Mouse (Mus musculus) urinary bladder, postnatal 14 days (tissue): ENCODE data around the gene Tmem219.

Experiments
- DNase-seq: peaks from one replicate; pipeline ENCODE4 v3.0.0; 2021; ENCODE audit warnings: low spot score

Tmem219 gene

DNA sequence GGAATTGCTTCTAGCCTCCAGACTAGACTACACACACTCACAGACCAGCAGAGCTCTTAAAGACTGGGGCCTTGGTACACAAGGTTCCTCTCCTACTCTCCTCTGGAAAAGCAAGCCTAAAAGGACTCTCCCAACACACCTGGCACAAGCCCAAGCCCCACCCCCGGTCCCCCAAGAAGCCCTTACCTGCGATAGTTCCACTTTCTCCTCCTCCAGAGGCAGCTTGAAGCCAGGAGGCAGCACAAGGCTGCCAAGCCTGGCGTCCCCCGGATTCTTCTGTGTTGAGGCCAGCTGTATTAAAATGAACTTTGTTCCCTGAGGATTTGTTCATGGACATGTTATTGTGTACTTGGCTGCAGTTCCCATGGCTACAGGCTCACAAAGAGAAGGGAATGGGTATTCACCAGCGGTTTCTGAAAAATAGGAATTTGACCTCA lies at the start of gene Tmem219:
Tmem219 (minus strand) TSS at position 294 of the 437 bp plus-strand sequence.
- DNase-seq: peak; percentile 46

DNA sequence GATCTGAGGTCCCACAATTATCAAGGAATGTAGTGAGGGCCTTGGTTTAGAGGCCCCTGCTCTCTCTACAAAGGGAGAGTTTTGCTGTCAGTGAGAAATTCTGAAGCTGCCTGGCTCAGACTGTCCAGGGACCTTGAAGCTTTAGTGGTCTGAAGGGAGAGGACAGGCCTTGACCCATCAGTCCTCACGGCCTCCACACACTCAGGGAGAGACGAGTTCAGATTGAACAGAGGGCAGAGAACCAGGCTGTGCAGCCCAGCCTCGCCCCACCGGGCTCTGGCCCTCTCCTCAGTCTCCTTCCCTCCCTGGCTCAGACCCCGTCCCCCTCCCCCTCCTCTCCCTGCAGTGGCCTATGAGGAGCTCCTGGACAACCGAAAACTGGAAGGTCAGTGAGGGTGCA lies 44.6 kb upstream of the Tmem219 start:
- no peak for DNase-seq

DNA sequence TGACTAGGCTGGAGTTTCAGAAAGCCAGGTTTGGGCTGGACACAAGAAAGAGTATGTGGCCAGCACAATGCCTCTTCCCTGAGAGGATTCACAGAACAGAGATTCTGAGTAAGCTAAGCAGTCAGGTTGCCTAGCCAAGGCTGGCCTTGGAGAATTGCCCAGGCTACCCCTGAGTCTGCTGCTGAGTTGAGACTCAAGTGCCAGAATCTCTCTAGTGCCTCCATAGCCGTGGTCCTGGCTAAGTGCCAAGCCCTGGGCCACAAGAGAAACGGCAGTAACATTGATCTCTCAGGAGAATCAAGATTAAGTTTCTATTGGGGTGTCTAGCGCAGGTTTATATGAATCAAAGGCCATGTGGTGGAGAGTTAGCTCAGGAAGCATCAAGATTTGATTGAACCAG lies 42.9 kb upstream of the Tmem219 start:
- no peak for DNase-seq

DNA sequence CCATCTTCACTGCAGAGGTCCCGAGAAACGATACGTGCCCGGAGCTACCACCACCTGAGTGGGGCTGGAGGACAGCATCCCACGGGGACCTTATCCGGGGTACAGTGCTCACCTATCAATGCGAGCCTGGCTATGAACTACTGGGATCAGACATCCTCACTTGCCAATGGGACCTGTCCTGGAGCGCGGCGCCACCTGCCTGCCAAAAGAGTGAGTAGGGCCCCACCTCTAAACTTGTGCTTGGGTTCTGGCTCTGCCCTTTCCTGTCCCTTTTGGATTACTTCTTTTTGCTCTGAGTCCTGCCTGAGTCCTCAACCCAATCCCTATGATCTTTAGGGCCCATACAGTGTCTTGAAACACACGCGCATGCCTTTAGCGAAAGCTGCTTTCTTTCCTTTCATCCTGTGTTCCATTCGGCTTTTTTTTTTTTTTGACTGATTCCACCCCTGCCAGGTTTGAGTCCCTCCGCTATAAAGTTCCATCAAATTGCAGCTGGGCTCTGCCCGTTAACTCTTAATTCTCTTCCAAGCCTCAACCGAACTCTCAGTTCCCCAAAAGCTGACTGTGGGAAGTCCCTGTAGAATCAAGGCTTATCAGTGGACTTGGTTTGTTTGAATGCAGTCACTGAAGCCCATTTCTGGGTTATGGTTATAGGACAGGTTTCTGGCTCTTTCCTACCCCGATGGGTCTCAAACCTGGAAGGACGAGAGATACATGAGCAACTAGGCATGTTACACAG lies 41.0 kb upstream of the Tmem219 start:
- DNase-seq: peak; percentile 49

DNA sequence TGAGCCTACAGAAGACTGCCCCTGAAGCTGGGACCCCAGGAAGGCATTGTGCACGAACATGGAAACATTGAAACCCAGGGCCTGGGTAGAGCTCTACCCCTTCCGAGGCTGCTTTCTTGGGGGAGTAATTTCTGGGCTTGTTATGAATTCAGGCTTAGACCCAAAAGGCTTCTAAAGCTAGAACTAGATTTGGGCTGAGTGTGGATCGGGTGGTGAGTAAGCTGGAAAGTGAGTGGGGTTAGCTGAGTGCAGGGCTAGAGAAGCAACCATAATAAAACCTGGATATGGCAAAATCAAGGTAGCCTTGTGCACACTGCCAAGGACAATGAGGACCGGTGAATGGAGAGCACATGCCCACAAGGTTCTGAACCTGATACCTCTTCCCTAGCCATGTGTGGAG lies 39.2 kb upstream of the Tmem219 start:
- no peak for DNase-seq

DNA sequence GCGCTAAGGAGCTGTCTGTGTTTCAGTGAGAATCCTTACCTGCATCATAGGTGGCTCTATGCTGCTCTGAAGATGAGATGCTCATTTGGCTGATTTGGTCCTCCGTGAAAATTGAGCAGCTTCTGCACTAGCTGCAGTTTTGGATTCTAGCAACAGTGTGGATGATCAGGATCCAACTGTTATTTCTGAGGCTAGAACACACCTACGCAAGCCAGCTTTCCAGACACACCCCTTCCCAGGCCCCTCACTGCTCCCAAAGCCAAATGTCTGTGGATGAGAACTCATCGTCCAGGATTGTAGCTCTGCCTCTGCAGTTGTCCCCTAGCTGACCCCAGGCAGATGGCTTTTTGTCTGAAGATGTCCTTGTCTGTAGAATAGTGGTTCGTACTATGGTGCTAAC lies 38.4 kb upstream of the Tmem219 start:
- no peak for DNase-seq

DNA sequence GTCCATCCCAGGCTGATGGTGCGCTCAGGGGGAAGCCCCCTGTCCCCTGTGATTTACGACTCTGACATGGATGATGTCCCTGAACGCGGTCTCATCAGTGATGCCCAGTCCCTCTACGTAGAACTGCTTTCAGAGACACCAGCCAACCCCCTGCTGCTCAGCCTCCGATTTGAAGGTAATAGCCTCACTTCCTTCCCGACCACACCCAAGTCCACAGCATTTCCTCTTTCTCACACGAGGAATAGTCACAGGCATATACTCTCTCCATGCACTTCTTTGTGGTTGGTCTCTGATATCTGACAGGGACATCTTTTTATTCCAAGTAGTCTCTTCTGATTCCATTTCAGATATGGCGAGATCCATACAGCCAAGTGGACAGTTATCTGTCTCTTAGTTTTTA lies 37.1 kb upstream of the Tmem219 start:
- no peak for DNase-seq

DNA sequence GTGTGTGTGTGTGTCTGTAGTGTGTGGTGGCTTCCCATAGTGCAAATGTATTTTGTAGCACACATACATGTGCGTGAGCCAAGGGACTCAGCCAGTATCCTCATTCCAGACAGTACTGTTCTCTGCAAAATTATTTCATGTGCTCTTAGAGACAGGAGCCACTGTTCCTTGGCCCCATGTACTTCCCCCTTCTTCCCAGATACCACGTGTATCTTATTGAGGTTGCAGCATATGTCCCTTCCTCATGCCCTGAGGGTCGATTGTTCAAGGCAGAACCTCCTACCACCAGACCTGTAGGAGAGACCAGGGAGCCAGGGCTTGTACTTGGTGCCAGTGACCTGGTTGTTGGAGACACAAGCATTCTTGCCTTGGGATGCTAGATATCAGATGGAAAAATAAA lies 32.4 kb upstream of the Tmem219 start:
- no peak for DNase-seq

DNA sequence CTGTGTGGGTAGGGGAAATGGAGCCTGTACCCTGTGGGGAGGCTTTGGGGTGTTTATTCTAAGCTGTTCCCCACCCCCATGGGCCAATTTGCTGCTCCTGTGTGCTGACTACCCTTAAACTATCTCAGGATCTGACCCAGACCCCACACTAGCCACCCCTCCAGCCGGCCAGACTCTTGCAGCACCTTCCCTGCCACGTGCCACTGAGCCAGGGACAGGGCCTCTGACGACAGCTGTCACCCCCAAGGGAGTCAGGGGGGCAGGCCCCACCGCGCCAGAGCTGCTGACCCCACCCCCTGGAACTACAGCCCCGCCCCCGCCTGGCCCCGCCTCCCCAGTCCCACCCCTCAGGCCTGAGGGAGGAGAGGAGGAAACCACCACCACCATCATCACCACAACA lies 29.9 kb upstream of the Tmem219 start:
- no peak for DNase-seq

DNA sequence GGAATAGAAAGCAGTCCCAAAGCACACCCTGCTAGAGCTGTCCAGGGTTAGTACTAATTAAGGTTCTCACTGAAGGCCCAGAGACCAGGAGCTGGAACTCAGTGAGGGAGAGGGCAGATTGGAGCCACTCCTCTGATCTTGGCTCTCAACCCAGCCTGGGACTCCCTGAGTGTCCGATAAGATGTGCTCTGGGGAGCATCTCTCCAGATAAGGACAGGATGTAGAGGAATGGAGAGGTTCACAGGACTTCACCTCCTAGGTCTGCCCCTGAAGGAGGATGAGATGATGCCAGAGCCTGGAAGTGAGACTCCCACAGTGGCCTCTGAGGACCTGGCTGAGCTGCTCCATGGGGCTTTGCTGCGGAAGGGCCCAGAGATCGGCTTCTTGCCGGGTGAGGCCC lies 29.0 kb upstream of the Tmem219 start:
- DNase-seq: no peak

DNA sequence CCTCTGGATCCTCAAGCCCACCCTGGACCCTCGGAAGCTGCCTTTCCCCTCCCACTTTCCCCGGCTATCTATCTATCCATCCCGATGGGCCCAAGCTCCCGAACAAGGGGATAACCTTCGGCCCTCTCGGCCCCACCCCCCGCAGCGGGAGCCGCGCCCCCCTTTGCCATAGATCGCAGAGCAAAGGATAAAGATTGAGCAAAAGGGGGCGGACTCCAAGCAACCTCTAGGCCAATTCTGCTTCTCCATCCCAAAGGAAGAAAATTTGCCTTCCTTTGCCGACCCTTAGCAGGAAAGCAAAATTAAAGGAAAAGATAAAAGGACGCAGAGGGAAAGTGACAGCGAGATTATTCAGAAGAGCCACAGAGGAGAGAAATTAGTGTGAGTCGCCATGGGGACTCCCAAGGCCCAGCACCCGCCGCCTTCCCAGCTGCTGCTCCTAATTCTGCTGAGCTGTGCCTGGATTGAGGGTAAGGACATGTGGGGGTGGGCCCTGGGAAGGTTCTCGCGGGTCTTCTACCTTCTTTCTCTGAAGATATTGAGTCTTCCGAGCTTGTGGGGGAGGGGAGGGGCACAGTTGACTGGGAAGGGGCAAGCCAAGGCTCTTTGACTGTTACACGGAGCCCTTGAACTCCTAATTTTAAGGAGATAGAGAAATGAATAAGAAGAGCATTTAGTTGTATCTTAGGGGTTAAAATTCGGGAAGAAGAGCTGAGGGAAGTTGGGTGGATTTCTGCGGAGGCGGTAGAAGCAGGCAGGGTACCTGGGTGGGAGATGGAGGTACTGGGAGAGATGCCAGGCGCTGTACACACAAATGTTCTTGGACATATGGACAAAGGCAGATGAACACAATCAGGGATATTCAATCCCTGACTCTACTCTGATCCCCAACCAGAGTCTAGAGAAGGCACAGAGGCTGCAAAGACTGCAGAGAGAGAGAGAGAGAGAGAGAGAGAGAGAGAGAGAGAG lies 28.2 kb upstream of the Tmem219 start:
- no peak for DNase-seq

DNA sequence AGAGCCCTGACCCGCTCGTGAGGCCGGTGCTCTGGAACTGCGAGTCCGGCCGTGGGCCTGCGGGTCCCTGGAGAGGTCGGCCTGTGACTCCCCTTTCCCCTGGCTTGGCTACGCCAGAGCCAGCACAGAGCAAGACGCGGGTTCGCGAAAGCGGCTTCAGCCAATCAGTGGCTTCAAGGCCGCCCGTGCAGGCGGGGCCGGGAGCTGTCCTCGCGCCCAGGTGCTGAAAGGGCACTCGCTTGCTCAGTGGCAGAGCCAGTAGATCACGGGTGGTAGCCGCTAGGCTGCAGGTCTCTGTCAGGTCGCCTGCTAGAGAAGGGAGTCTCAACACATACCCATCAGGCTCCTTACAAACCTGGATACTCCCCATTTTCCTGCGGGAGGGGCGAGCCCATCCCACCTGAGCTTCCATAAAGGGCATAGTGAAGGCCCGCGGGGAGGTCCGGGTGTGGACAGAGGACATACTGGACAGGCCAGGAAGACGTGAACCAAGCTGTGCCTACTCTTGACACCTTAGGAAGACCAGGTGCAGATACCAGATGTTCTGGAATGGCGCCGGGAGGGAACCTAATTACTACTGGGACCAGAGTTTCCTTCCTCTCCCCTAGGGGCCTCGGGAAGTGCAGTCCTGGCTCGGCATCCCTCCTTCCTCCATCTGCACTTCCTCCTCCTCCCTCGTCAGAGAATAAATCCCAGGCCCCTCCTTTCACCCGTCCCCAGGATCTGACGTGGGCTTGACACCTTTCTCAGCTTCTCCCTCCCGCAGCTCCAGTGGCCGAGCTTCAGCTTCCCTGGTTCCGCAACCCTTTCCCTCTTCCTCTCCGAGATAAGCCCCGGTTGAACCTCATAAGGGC lies 27.3 kb upstream of the Tmem219 start, which contains the start of gene Sez6l2:
Sez6l2 (plus strand) TSS at position 771 of the 854 bp plus-strand sequence.
- DNase-seq: peak; percentile 92

DNA sequence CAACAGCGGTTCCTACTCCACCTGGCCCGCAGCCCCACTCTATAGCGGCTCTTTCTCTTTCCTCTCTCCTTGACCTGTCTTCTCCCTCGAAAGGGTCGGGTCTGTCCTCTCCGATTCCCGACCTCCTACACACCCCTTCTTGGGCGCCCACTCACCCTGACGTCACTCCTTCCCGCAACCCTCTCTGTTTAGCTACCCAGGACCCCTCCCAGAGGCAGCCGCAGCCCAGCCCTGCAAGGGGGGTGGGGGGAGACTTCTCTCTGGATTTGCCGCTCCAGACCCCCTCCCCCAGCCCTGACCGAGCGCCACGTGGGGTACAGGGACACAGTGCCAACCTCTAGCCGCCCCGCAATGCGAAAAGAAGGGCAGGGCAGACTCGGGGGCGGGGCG lies 26.7 kb upstream of the Tmem219 start, which contains the start of gene Asphd1:
Asphd1 (minus strand) TSS at position 180 of the 390 bp plus-strand sequence.
- no peak for DNase-seq

DNA sequence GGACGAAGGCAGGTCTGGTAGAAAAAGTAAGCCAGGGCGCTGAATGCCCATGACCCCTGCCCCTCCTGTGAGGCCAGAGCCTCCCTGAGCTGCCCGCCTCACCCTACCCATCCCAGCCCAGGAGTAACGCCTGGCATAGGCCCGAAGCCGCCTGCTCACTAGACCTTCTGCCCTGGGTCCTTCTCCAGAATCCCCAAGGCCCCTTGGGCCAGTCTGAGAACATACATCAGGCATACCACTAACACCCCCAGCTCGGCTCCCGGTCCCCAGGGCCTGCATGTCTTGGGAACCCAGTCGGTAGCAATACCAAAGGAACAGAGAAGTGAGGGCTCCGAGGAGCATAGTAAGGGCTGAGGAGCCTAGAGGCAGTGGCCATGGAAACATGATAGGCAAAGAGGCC lies 25.9 kb upstream of the Tmem219 start:
- DNase-seq: no peak

DNA sequence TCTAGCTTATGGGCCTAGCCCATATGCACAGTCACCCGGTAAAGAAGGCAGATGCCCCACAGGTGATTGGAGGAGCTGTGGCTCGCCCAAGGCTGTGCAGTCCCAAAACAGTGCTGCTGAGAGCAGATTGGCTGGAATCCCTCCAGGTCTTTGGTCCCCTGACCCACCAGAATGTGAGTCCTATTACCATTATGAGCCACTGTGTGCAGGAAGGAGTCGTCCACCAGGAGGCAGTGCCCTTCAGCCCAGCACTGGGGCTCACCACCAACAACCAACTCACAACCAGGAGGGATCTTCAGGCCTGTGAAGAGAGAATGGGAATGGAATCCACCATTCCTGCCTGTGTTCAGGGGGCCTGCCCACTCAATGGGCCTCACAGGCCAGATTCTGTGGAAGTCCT lies 23.8 kb upstream of the Tmem219 start:
- no peak for DNase-seq

DNA sequence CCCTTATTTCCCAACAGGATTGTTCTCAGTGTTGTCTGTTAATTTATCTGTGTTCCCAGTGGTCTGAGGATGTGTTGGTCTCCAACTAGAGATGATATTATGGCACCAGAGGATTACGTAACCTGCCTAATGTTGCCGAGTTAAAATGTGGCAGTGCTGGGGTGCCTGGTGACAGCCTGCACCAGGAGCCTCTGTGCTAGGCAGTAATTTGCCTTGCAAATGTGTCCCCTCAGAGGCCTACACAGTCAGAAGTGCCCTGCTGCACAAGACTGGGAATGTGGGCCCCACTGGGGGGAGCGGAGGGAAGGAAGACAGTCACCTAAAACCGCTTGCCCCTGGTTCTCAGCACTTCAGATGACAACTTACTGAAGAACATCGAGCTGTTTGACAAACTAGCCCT lies 19.1 kb upstream of the Tmem219 start:
- DNase-seq: no peak

DNA sequence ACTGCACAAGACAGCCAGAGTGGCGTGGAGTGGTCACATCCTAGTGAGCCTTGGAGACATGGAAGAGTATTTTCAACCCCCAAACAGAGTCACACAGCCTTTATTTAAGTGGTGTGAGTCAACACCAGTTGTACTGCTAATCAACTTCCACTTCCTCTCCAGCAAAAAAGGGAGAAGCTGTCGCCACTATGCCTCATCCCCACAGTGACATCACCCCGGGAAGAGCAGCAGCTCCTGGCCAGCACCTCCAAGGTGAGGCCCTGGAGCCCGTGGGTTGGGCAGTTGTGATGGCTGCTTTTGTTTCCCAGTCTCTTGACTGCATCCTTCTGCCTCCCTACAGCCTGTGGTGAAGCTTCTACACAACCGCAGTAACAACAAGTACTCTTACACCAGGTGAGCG lies 18.5 kb upstream of the Tmem219 start:
- DNase-seq: no peak

DNA sequence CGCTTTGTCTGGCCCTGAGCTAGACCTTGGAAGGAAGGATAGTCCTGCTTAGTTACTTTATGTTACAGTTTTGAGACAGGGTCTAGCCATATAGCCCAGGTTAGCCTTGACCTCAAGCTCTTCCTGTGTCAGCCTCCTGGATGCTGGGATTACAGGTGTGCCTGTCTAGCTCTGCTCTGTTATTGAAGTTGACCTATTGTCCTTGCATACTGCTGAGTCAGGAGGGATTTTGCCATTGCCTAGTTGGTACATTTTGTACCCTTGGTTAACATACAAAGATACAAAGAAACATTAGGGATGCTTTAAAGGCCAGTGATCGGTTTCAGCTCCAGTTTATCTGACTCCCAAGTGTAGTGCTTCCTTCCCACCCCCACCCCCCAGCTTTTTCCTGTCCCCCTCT lies 9.9 kb upstream of the Tmem219 start:
- no peak for DNase-seq

DNA sequence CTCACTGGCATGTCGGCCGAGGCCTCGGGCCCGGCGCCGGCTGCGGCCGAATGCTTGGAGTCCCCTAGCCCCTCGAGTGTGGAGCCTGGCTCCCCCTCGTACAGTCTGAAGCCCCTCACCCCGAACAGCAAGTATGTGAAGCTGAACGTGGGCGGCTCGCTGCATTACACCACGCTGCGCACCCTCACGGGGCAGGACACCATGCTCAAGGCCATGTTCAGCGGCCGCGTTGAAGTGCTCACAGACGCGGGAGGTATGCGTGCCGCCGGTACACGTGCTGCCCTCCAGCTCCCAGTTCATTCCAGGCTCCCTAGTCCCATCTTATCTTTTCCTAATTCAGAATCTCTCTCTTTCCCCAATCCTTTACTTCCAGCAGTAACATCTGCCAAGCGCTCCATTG lies 6.3 kb upstream of the Tmem219 start:
- DNase-seq: no peak

DNA sequence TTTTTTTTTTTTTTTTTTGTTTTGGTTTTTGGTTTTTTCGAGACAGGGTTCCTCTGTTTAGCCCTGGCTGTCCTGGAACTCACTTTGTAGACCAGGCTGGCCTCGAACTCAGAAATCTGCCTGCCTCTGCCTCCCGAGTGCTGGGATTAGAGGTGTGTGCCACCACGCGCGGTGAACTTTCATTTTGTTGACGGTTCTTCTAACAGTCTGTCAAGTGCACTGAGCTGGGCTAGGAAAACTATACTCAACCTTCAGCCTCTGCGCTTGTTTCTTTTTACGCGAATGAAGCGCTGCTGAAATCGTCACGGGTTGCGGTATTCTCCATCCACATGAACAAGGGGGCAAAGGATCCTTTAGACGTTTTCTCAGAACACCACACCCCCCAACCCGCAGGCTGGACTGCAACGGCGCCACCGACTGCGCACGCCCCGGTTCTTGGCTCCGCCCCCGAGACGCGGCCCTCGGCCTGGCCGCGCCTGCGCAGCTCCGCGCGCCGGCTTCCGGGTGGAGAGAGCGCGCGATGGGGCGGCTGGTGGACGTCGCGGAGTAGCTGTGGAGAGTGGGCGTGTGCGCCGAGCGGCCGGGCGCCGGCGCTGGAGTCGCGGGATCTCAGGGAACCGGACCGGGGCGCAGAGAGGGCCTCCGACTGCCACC lies 5.8 kb upstream of the Tmem219 start, which contains the start of gene Kctd13:
Kctd13 (plus strand) TSS at position 496 of the 654 bp plus-strand sequence.
- DNase-seq: peak; percentile 92

DNA sequence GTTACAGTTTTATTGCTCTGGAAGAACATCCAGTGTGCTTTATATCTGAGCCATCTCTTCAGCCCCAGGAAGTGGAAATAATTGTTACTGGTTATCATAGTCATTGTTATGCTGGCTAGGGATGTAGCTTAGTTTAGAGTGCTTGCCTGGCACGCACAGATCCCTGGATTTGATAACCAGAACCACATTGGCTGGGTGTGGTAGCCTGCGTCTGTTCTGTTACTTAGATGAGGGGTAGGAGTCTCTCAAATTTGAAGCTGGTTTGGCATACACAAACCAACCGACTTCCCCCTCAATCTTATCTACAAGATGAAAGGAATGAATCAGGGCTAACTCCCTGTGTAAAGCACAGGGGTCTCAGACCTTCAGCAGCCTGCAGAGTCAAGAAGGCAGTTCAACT lies 3.6 kb upstream of the Tmem219 start:
- no peak for DNase-seq
